Mouse (Mus musculus) regulatory T cell (primary cell): ENCODE data around the gene Setd3.

ENCODE experiments used
- in situ Hi-C: fragments of 300-600 bp; cut with MboI, MseI; formaldehyde crosslinking; loops from one replicate; pipeline ENCODE4 v1.15.1; 2025; ENCODE audit warnings: high pct_unique_total_duplicates

Setd3 gene

GRCm38 (mm10) chr12:108087489-108087888, 91.6 kb downstream of the Setd3 start:
- in situ Hi-C loops: no loop called here

- in situ Hi-C loops: no loop called here
These were observed 100.9 kb downstream of the Setd3 start for GRCm38 (mm10) chr12:108078122-108078752.

- in situ Hi-C loops: no loop called here
These were observed 106.2 kb downstream of the Setd3 start for GRCm38 (mm10) chr12:108072907-108073306.

DNA sequence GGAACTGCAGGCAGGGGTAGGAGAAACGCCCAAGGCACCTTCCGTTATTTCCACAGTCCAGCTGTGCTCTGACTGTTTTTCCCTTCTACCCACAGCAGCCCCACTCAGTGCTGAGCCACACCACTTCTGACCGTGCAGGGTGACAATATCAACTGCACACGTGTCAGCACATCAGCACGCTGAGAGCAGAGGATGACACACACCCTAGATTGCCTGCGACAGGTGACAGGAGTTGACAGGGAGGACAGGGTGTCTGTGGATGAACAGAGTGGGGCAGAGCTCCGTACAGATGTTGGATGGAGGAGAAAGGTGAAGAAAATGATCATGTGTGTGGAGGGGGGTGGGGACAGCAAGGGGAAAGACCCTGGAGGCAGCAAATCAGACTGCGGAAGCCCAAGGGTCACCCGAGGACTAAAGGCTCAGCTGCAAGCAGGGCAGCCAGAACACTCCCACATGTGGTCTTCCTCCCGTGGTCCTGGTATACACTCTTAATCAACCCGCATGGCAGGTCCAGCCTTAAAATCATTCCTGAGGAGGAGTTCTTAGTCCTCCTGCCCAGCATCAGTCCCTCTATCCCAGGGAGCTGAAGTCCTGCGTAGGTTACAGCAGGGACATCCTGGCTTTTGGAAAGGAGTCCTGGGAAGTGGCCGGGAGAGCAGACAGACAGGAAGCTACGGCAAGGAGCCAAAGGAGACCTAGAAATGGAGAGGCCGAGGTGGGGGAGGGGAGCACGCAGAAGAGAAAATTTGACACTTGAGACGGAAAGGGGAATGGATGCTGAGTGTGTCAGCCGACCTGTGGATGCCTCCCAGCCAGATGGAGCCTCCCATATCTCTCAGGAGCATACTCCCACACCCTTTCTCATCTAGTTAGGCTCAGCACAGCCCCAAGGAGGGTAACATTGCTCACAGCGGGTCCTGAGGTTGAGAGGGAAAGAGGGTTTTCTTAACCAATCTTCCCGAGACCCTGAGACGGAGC, 108.1 kb downstream of the Setd3 start:
- in situ Hi-C loops: no loop called here

GRCm38 (mm10) chr12:108069504-108069903, 109.6 kb downstream of the Setd3 start:
- in situ Hi-C loops: no loop called here

DNA sequence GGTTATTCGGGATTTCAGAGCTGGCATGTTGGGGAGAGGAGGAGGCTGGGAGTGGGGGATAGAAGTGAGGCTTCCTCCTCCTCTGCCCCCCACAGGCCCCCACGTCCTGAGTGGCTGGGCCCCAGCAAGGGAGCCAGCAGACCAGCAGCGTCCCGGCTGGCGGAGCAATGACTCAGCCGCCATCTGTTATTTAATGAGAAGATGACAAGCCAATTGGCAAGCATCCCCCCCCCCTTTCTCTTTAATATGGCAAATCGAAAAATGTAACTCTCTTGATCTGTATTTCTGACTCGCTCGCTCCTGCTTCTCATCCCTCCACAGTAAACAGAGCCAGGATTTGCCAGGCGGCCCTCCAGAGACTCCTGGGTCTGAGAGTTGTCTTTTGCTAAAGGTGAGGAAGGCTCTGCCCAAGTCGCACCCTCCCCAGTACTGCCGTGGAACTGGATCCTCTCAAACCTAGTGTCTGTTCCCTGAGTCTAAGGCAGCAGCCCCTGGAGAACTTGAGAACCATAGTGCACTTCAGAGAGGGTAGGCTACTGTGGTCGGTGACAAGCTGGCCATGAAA, 111.2 kb downstream of the Setd3 start:
- in situ Hi-C loops: no loop called here

GRCm38 (mm10) chr12:108067231-108067630, 111.9 kb downstream of the Setd3 start:
- in situ Hi-C loops: no loop called here

DNA sequence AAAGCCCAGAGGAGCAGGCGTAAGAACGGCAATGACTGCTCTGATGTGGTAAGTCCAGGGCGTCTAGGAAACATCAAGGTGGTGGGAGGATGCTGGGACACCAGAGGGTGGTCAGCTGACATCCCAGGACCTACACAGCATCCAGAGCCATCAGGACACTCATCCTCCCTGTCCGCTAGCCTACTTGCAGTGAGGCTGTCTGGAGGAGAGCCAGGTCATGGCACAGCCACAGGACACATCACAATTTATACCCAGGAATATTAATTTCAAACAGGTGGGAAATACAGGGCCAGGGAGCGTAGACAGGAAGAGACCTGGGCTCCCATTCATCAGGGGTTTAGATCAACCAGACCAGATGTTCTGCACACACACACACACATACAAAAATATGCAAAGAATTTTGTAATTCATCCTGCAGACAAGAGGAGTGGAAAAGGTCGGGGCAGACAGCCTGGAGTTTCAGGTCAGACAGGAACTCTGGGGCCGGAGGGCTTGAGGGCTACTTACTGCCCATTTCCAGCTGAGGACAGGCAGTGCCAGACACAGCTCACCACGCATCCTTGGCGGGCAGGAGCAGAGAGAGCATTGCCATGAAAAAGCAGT, 114.6 kb downstream of the Setd3 start:
- in situ Hi-C loops: no loop called here

GRCm38 (mm10) chr12:108063986-108064385, 115.1 kb downstream of the Setd3 start:
- in situ Hi-C loops: no loop called here

- in situ Hi-C loops: no loop called here
These were observed 117.0 kb downstream of the Setd3 start for GRCm38 (mm10) chr12:108062137-108062536.

DNA sequence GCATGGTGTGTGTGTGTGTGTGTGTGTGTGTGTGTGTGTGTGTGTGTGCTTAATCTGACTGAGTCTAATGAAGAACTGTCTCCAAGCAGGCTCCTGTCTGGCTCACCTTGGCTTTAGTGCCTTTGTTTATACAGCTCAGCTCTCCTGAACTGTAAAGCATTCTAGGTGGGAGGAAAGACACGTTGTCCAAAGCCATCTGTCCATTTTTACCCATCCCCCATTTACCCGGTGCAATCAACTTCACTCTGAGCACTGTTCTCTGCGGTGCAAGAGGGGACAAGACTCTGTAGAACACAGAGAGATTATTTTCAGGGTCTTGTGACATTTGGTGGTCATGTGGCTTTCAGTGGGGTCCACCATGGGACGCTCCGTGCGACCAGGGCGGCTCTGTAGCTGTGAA, 117.5 kb downstream of the Setd3 start:
- in situ Hi-C loops: no loop called here
